Mouse (Mus musculus) heart, adult 9 months (tissue): ENCODE measurements around the gene Chn1.

Source experiments
- DNase-seq, 2 experiments: peaks; one replicate each; pipeline ENCODE4 v3.0.0; 2022; ENCODE audit warnings: low spot score in 2 of 2

Gene Chn1

GRCm38 (mm10) chr2:73636387-73636786, 138.8 kb downstream of the Chn1 start:
- no peak for DNase-seq

- no peak for DNase-seq
Observed at GRCm38 (mm10) chr2:73631816-73632215, 143.3 kb downstream of the Chn1 start.

- DNase-seq: no peak
Observed at GRCm38 (mm10) chr2:73618486-73619052, 156.6 kb downstream of the Chn1 start.

- no peak for DNase-seq
Observed at GRCm38 (mm10) chr2:73616434-73617057, 158.6 kb downstream of the Chn1 start.

GRCm38 (mm10) chr2:73615456-73615855, 159.7 kb downstream of the Chn1 start:
- no peak for DNase-seq

GRCm38 (mm10) chr2:73614303-73614702, 160.8 kb downstream of the Chn1 start:
- no peak for DNase-seq

- DNase-seq: no peak
Observed at GRCm38 (mm10) chr2:73612941-73613340, 162.2 kb downstream of the Chn1 start.

- no peak for DNase-seq
Observed at GRCm38 (mm10) chr2:73612367-73612914, 162.7 kb downstream of the Chn1 start.

- no peak for DNase-seq
Observed at GRCm38 (mm10) chr2:73611798-73612197, 163.3 kb downstream of the Chn1 start.

GRCm38 (mm10) chr2:73609724-73610210, 165.4 kb downstream of the Chn1 start:
- no peak for DNase-seq

- DNase-seq: no peak
Observed at GRCm38 (mm10) chr2:73609067-73609723, 166.0 kb downstream of the Chn1 start.

GRCm38 (mm10) chr2:73608391-73608790, 166.8 kb downstream of the Chn1 start:
- no peak for DNase-seq

- peak in 1 of 2 experiments; percentile 37 for DNase-seq
Observed at GRCm38 (mm10) chr2:73607609-73608008, 167.5 kb downstream of the Chn1 start.

- DNase-seq: no peak
Observed at GRCm38 (mm10) chr2:73607146-73607545, 168.0 kb downstream of the Chn1 start.

- no peak for DNase-seq
Observed at GRCm38 (mm10) chr2:73606616-73607015, 168.5 kb downstream of the Chn1 start.

- DNase-seq: no peak
Observed at GRCm38 (mm10) chr2:73605077-73605476, 170.1 kb downstream of the Chn1 start.

GRCm38 (mm10) chr2:73604579-73604978, 170.6 kb downstream of the Chn1 start:
- no peak for DNase-seq

- no peak for DNase-seq
Observed at GRCm38 (mm10) chr2:73600650-73601049, 174.5 kb downstream of the Chn1 start.

- DNase-seq: no peak
Observed at GRCm38 (mm10) chr2:73597772-73598171, 177.4 kb downstream of the Chn1 start.

- no peak for DNase-seq
Observed at GRCm38 (mm10) chr2:73596786-73597185, 178.4 kb downstream of the Chn1 start.

- DNase-seq: no peak
Observed at GRCm38 (mm10) chr2:73596326-73596725, 178.8 kb downstream of the Chn1 start.

- peak in 1 of 2 experiments; percentile 39 for DNase-seq
Observed at GRCm38 (mm10) chr2:73593101-73593439, 182.1 kb downstream of the Chn1 start.
